In genomic region chr2:160221772-160222171, GRCm38 (mm10) we compare ENCODE assay signal across 28 mouse cellular contexts.
DNase-seq lines count a peak whose midpoint lies in the region; ATAC-seq and TF ChIP-seq lines count a peak whose summit lies in the region.
"Had no signal": no experiment of that assay in that cellular context is flagged by ENCODE, and none has a peak within 500 bp of the region (broad histone marks: within the 10 kb centered on the region; RNA-seq: fewer than 3 reads in every experiment).

No protein-coding gene starts in this region.

- WGBS in stomach, embryonic 16.5 days: 68% methylated on average over 8 of the region's 11 CpGs
- WGBS in stomach, postnatal 0 days: 68% methylated on average over 10 of the region's 11 CpGs
- WGBS in intestine, embryonic 16.5 days: 66% methylated on average over 10 of the region's 11 CpGs

- no peak for TF ChIP-seq CTCF in stomach, postnatal 0 days (IDR thresholded peaks at IDR 0.05; ENCODE audit: low read depth)
- no peak for TF ChIP-seq CTCF in embryonic fibroblast, embryonic 13.5 days (IDR thresholded peaks at IDR 0.05; ENCODE audit: borderline replicate concordance, insufficient read depth, low read length)

- H3K27ac ChIP-seq in stomach, embryonic 16.5 days (ENCODE audit: low read length): no peak overlapping the region; the same call in 1 of the 2 replicates
- H3K27ac ChIP-seq in stomach, postnatal 0 days (replicated peaks): no peak overlapping the region
- H3K27ac ChIP-seq in embryonic fibroblast, embryonic 13.5 days (ENCODE audit: insufficient read depth, low read length): peak overlapping the region; percentile 46
- H3K27ac ChIP-seq in intestine, embryonic 16.5 days (ENCODE audit: low read length): peak overlapping the region; percentile 46
- H3K27ac ChIP-seq: embryonic facial prominence, embryonic 10.5 days; embryonic facial prominence, embryonic 13.5 days; gastrocnemius, adult 2 months; heart, adult 2 months; heart, embryonic 10.5 days; heart, embryonic 13.5 days; hindbrain, embryonic 14.5 days; hindbrain, postnatal 0 days had no signal

- no peaks in the 10 kb centered on the region for H3K27me3 ChIP-seq in stomach, embryonic 16.5 days (ENCODE audit: control insufficient read depth, insufficient read depth, low read length)
- H3K27me3 ChIP-seq in stomach, postnatal 0 days (ENCODE audit: control insufficient read depth, insufficient read depth, low read length): no peaks in the 10 kb centered on the region
- H3K27me3 ChIP-seq in intestine, embryonic 16.5 days (replicated peaks; ENCODE audit: control insufficient read depth, insufficient read depth, low read length): no peaks in the 10 kb centered on the region
- H3K27me3 ChIP-seq: embryonic facial prominence, embryonic 13.5 days; heart, embryonic 13.5 days; Patski had no signal

- no peak overlapping the region for H3K4me3 ChIP-seq in stomach, embryonic 16.5 days (replicated peaks; ENCODE audit: low read length)
- H3K4me3 ChIP-seq in stomach, postnatal 0 days (ENCODE audit: low read depth, low read length): no peak overlapping the region
- H3K4me3 ChIP-seq in embryonic fibroblast, embryonic 13.5 days (ENCODE audit: insufficient read depth, low read length): no peak overlapping the region
- H3K4me3 ChIP-seq in intestine, embryonic 16.5 days (ENCODE audit: low read length): no peak overlapping the region
- H3K4me3 ChIP-seq: embryonic facial prominence, embryonic 10.5 days; embryonic facial prominence, embryonic 13.5 days; gastrocnemius, adult 2 months; heart, adult 2 months; heart, embryonic 10.5 days; heart, embryonic 13.5 days had no signal

- DNase-seq in stomach, postnatal 0 days (ENCODE audit: low spot score): no peak
- no peak for DNase-seq in urinary bladder, adult 18-20 months (ENCODE audit: low spot score in 2 of 2)
- DNase-seq in yolk sac, embryonic 10.5 days (ENCODE audit: low spot score): no peak
- DNase-seq in natural killer cell, adult 2 months (ENCODE audit: low spot score in 2 of 2): no peak
- DNase-seq: adrenal gland, postnatal 10 days; cerebellum, adult 11-12 months; cerebellum, adult 8-10 months; cerebellum, postnatal 10 days; cerebellum, postnatal 36 days; embryo, embryonic 11 days; forebrain, postnatal 0 days; gastrocnemius, adult 2 months; gastrocnemius, postnatal 25 days; heart, adult 2 months; heart, postnatal 14 days; heart, postnatal 4 days had no signal

- no peaks in the 10 kb centered on the region for H3K36me3 ChIP-seq in stomach, embryonic 16.5 days (ENCODE audit: control insufficient read depth, insufficient read depth, low read length)
- no peaks in the 10 kb centered on the region for H3K36me3 ChIP-seq in stomach, postnatal 0 days (ENCODE audit: control insufficient read depth, insufficient read depth, low read length)
- no peaks in the 10 kb centered on the region for H3K36me3 ChIP-seq in intestine, embryonic 16.5 days (ENCODE audit: control insufficient read depth, insufficient read depth, low read length)
- H3K36me3 ChIP-seq: embryonic facial prominence, embryonic 10.5 days; embryonic facial prominence, embryonic 13.5 days; heart, embryonic 10.5 days; heart, embryonic 13.5 days had no signal

- H3K9me3 ChIP-seq in stomach, embryonic 16.5 days (replicated peaks; ENCODE audit: control insufficient read depth, low read length): no peaks in the 10 kb centered on the region
- H3K9me3 ChIP-seq in stomach, postnatal 0 days (ENCODE audit: control insufficient read depth, low read length): no peaks in the 10 kb centered on the region
- no peaks in the 10 kb centered on the region for H3K9me3 ChIP-seq in intestine, embryonic 16.5 days (ENCODE audit: control insufficient read depth, low read length)
- H3K9me3 ChIP-seq: embryonic facial prominence, embryonic 10.5 days; embryonic facial prominence, embryonic 13.5 days; heart, embryonic 10.5 days; heart, embryonic 13.5 days had no signal

- peak; percentile 47; the same call in 1 of the 2 replicates for ATAC-seq in stomach, embryonic 16.5 days (ENCODE audit: insufficient read depth, low FRiP score)
- ATAC-seq in stomach, postnatal 0 days (ENCODE audit: low FRiP score, low TSS enrichment): no peak
- peak; percentile 71 for ATAC-seq in intestine, embryonic 16.5 days
- ATAC-seq: CD4-positive, CD25-positive, alpha-beta regulatory T cell, adult 4 months; forebrain, embryonic 14.5 days; forebrain, postnatal 0 days; hindbrain, postnatal 0 days; Patski had no signal

- H3K9ac ChIP-seq in stomach, embryonic 16.5 days (ENCODE audit: low read length): no peak overlapping the region
- H3K9ac ChIP-seq in stomach, postnatal 0 days (ENCODE audit: low read length): no peak overlapping the region
- 0 out of 2 replicates have a peak overlapping the region, but pooled peaks have one; percentile 36 for H3K9ac ChIP-seq in intestine, embryonic 16.5 days (ENCODE audit: low read depth, low read length)
- H3K9ac ChIP-seq: embryonic facial prominence, embryonic 13.5 days; forebrain, postnatal 0 days; heart, embryonic 13.5 days; hindbrain, embryonic 14.5 days had no signal

- no peak for TF ChIP-seq POLR2A in embryonic fibroblast, embryonic 13.5 days (IDR thresholded peaks at IDR 0.05; ENCODE audit: low read depth, low read length)

- H3K4me1 ChIP-seq in stomach, embryonic 16.5 days (ENCODE audit: control insufficient read depth, insufficient read depth, low read length): no peaks in the 10 kb centered on the region
- no peaks in the 10 kb centered on the region for H3K4me1 ChIP-seq in stomach, postnatal 0 days (replicated peaks; ENCODE audit: control insufficient read depth, insufficient read depth)
- H3K4me1 ChIP-seq in embryonic fibroblast, embryonic 13.5 days (ENCODE audit: control insufficient read depth, insufficient read depth, low read length): no peaks in the 10 kb centered on the region
- H3K4me1 ChIP-seq in intestine, embryonic 16.5 days (ENCODE audit: control insufficient read depth, insufficient read depth, low read length): peaks cover 24% of the 10 kb centered on the region
- H3K4me1 ChIP-seq: heart, embryonic 10.5 days had no signal

- TF ChIP-seq EP300 in stomach, postnatal 0 days (optimal IDR thresholded peaks at IDR 0.05): no peak

- H3K4me2 ChIP-seq in stomach, embryonic 16.5 days (ENCODE audit: low read depth, low read length): no peak overlapping the region
- H3K4me2 ChIP-seq in stomach, postnatal 0 days (replicated peaks; ENCODE audit: low read depth): no peak overlapping the region
- no peak overlapping the region for H3K4me2 ChIP-seq in intestine, embryonic 16.5 days (ENCODE audit: low read depth, low read length)
- H3K4me2 ChIP-seq: embryonic facial prominence, embryonic 13.5 days; heart, embryonic 13.5 days; hindbrain, embryonic 14.5 days had no signal

Comparison
In these comparisons a context has a peak if more than half of its experiments do, and no peak if none do; other contexts are left out.
1. H3K27ac ChIP-seq: peak in embryonic fibroblast, embryonic 13.5 days (single experiment) and intestine, embryonic 16.5 days (single experiment); none in stomach, embryonic 16.5 days (single experiment) and stomach, postnatal 0 days (single experiment).